Mouse (Mus musculus) macrophage (primary cell): ENCODE data around the gene Pcdh19. TPM values are rescaled to one million over a fixed set of nuclear protein-coding genes. Genes with fewer than 3 reads are reported as not detected.

Experiments used
- H3K27ac ChIP-seq: fragments of 350-480 bp; formaldehyde crosslinking; 2 replicates; pipeline ENCODE4 v1.9.0; 2021
- H3K36me3 ChIP-seq: fragments of 350-480 bp; formaldehyde crosslinking; 2 replicates; pipeline ENCODE4 v1.9.0; 2021; ENCODE audit errors: inconsistent target
- H3K4me3 ChIP-seq: fragments of 350-480 bp; formaldehyde crosslinking; 2 replicates; pipeline ENCODE4 v1.9.0; 2021; ENCODE audit errors: inconsistent target
- H3K79me2 ChIP-seq: fragments of 350-480 bp; formaldehyde crosslinking; 2 replicates; pipeline ENCODE4 v1.9.0; 2021; ENCODE audit errors: inconsistent target
- WGBS: methylation state at CpG from one replicate; pipeline ENCODE4 v1.1.7; 2026; ENCODE audit warnings: inconsistent platforms; ENCODE audit not compliant: missing documents; 5-methylcytosine and 5-hydroxymethylcytosine counted together
- polyA plus RNA-seq: library from polyadenylated mRNA; stranded (reverse); fragments of 250-400 nt; gene quantifications from 3 replicates; pipeline ENCODE4 v1.2.4, GENCODE M21; 2018; ENCODE audit warnings: inconsistent platforms

Gene Pcdh19
- polyA plus RNA-seq, 1 experiment from 2014 or later, result not detected

DNA sequence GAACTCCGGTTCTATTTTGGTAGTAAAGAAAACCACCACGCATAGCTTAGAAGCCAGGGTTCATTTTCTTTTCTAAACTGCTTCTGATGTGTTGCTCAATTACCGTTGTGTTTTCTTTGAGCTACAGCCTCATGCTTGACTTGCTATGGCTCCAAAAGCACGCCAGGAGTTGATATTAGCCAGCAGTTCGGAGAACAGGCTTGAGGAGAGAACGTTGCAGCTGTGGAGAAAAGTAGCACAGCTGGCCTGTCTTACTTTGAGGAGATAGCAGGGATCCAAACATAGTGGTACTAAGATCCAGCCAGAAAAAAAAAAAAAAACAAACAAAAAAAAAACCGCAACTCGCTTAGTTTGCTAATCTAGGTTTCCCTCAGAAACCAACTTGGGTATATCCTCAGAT, 59.2 kb downstream of the Pcdh19 start:
- Histone ChIP-seq H3K27ac (no peak overlapping the region), H3K4me3 (no peak overlapping the region), H3K79me2 (no peaks in the 10 kb centered on the region), H3K36me3 (no peaks in the 10 kb centered on the region)
- 87% methylated on average over 8 of the region's 8 CpGs for WGBS

DNA sequence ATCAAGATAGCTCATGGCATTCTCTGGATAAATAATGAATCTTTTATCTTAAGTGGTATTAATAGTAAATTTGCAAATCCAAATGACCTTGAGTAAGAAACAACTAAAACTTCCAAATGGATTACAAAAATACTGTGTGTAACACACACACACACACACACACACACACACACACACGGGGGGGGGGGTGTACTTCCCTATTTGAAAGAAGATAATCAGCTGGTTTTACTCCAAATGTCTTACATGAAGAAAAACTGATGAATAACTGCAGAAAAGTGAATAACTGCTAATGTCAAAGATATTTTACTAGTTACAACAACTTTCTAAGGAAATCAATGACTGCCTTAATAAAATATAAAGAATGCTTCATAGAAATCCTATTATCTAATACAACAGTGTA, 70.6 kb downstream of the Pcdh19 start:
- no peaks in the 10 kb centered on the region for H3K79me2 ChIP-seq
- no peak overlapping the region for H3K4me3 ChIP-seq
- H3K36me3 ChIP-seq, result no peaks in the 10 kb centered on the region
- no peak overlapping the region for H3K27ac ChIP-seq
- 17% methylated on average over 1 of the region's 1 CpGs for WGBS

DNA sequence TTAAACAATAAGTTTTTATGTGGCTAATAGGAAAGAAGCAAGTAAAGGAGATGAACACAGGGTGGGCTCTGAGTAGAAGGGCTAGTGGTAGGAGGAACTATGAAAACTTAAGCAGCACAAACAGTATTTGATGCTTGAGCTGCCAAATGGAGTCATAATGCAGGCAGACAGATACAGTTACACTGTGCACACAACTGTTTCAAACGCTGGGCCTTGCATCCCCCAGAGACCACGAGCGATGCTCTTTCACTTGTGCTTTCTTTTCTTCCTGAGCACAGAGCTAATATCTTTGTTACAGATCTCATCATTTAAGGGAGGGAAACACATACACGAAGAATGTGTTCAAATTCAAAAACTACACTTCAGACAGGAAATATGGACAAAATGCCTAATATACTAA, 83.0 kb downstream of the Pcdh19 start:
- WGBS, result 77% methylated on average over 4 of the region's 4 CpGs
- Histone ChIP-seq H3K36me3 (no peaks in the 10 kb centered on the region), H3K4me3 (no peak overlapping the region)

DNA sequence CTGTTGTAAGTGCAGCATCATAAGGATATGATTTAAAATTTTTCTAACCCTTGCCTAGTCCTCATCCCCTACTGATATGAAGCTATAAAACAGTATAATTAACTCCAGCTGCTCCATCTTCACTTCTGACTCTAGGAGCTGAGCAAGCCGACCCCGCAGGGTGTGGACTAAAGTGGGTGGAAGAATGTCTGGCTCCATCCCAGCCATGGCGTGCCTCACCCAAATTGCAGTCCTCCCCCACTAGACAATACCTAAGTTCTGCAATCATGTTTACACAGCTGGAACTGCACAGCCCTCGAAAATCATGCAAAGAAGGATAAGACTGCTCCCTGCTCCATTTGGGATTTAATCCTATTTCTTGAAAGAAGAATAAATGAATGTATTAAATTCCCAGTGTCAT, 84.5 kb downstream of the Pcdh19 start:
- Histone ChIP-seq H3K79me2 (no peaks in the 10 kb centered on the region), H3K27ac (no peak overlapping the region), H3K36me3 (no peaks in the 10 kb centered on the region), H3K4me3 (no peak overlapping the region)
- WGBS, result 79% methylated on average over 4 of the region's 4 CpGs

More for the DNA sequence above, 83.0 kb downstream of the Pcdh19 start:
- no peaks in the 10 kb centered on the region for H3K79me2 ChIP-seq
- H3K27ac ChIP-seq, result no peak overlapping the region

DNA sequence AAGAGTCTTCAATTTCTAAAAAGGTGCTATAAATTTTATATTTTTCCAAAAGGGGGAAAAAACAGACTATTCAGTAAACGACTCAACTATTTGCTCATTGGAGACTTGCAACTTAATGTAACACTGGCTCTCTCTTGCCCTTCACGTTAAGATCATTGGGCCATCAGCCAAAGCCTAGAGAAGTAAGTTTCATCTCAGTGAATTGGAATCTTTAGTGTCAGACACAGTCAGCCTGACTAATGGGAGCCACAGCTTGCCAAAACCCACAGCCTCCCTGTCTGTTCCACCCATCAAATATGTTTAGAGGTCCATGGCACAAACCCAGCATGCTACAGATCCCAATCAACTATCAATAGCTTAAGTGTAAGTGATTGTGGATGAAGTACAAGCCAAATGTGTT, 86.7 kb downstream of the Pcdh19 start:
- whole genome bisulfite sequencing, result 83% methylated on average over 2 of the region's 2 CpGs
- no peak overlapping the region for H3K4me3 ChIP-seq
- H3K36me3 ChIP-seq, result no peaks in the 10 kb centered on the region
- H3K27ac ChIP-seq, result no peak overlapping the region
- H3K79me2 ChIP-seq, result no peaks in the 10 kb centered on the region

DNA sequence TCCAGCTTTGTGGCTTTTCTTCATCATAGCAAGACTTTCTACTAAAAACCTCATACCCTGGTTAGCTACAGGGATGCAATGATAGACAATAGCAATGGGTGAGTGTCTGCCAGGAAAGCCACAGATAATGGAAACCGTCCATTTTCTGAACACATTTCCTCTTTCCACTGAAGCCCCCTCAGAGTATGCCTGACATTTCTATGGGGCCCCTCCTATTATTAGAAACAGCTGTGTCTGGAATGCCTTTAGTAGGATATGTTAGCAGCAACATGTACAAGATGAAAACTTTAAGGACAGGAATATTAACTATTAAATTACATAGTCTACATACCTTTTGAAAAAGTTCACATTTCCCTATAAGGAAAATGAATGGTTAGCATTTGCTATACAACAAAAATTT, 87.1 kb downstream of the Pcdh19 start:
- H3K4me3 ChIP-seq, result no peak overlapping the region
- H3K27ac ChIP-seq, result no peak overlapping the region
- 86% methylated on average over 1 of the region's 1 CpGs for WGBS
- H3K79me2 ChIP-seq, result no peaks in the 10 kb centered on the region
- no peaks in the 10 kb centered on the region for H3K36me3 ChIP-seq

DNA sequence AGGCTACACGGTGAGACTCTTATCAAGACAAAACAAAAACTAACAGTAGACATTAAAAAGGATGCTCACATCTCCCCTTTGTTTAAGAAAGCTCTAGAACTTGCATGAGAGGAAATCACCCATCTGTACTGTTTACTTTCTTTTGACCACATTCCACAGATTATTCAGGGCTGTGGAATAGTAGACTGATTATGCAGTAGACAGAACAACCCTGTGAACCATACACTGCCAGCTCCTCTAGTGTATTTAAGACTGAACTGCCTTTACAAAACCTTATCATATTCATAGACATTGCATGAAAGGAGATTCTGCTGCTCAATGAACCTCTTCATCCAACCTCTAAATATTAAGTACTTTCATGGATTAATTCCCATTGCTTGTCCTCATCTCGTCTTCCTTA, 87.6 kb downstream of the Pcdh19 start:
- WGBS, result 85% methylated on average over 1 of the region's 2 CpGs

DNA sequence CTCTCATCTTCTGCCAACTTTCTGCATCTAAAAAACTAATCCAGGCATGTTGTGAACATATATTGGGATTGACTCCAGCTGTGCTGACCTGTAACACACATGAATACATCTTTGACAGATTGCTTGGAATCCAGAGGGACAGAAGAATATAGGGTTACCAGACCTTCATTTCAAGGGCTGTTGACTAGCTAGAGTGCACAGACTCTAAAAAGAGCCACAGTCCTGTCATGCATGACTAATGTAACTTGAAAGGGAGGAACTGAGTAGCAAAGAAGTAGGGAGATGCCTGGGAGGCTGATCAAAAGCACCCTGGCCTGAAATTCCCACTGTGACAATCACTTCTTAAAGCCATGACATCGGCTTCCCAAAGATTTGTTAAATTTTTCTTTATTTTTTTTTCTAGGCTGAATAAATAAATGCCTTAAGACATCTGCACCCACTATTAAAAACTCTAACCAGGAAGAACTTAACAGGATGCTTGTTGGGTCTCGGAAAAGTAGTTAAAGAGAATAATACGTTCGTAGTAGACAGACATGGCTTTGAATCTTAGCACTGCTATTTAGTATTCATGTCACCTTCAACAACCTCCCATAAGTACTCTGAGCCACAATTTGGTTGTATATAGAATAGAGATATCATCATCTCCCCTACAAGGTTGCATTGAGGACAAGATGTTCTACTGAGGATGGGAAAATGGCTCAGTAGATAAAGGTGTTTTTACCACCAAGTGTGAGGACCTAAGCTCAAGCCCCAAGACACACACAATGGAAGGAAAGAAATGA, 113.0 kb downstream of the Pcdh19 start:
- H3K79me2 ChIP-seq, result no peaks in the 10 kb centered on the region
- WGBS, result 93% methylated on average over 4 of the region's 4 CpGs
- no peak overlapping the region for H3K27ac ChIP-seq
- no peaks in the 10 kb centered on the region for H3K36me3 ChIP-seq
- no peak overlapping the region for H3K4me3 ChIP-seq

More for the DNA sequence above, 87.6 kb downstream of the Pcdh19 start:
- Histone ChIP-seq H3K4me3 (no peak overlapping the region), H3K79me2 (no peaks in the 10 kb centered on the region), H3K27ac (no peak overlapping the region), H3K36me3 (no peaks in the 10 kb centered on the region)

DNA sequence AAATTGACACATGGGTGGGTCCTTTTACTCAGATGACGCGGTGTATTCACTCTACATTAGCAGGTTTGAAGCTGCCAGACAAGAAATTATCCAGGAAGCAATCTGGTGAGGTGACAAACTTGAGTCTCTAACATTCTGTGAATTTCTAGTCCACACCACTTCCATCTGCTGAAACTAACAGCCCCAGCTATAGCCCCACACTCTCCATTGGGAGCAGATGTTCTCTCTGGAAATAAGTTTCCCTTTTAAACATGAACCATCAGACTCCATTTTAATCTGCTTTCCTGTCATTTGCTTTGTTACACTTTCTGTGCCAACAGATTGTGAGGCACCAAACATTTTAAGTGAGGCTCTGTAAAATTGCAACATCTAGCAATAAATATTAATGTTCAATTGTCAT, 123.4 kb downstream of the Pcdh19 start:
- no peak overlapping the region for H3K4me3 ChIP-seq
- WGBS, result 94% methylated on average over 2 of the region's 2 CpGs
- H3K27ac ChIP-seq, result no peak overlapping the region
- no peaks in the 10 kb centered on the region for H3K79me2 ChIP-seq
- no peaks in the 10 kb centered on the region for H3K36me3 ChIP-seq

Other genes starting within 250 kb of the Pcdh19 start
- gene Tnmd, start 162.0 kb upstream of the Pcdh19 start, polyA plus RNA-seq, result not detected in 3 replicates
- not detected in 3 replicates for gene Tspan6, start 209.4 kb upstream of the Pcdh19 start, polyA plus RNA-seq
- not detected in 3 replicates for gene Srpx2, start 219.4 kb upstream of the Pcdh19 start, polyA plus RNA-seq